Mouse (Mus musculus): ENCODE measurements around the gene Zranb1. TPM values are rescaled to one million over a fixed set of nuclear protein-coding genes. Genes with fewer than 3 reads are reported as not detected.

Gene Zranb1
- polyA plus RNA-seq, 1 experiment from 2014 or later: 9.7 TPM

DNA sequence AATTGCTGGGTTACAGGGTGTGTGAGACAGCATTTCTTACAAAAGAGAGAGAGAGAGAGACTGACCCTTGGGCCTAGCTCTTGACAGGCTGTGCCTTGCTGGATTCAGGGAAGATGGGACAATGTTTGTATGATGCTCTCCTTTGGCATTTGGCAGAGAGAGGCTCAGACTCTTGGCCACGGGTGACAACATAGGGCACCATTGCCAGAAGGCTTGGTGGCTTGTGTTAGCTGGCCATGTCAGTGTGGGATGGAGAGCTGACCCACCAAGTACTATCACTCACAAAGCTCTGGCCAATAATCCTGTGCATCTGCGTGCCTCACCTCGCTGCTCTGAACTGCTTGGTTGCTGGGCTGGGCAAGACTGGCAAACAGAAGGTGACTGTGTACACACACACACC, 79.5 kb downstream of the Zranb1 start:
- H3K9me3 ChIP-seq (replicated peaks; ENCODE audit: control insufficient read depth, low read length): no peaks in the 10 kb centered on the region
- H3K4me1 ChIP-seq (ENCODE audit: control insufficient read depth, insufficient read depth, low read length): peaks cover 63% of the 10 kb centered on the region
- no peak for ATAC-seq (replicated peaks; ENCODE audit: insufficient number of reproducible peaks, low FRiP score, low TSS enrichment)
- no peak overlapping the region for H3K4me2 ChIP-seq
- H3K4me3 ChIP-seq (ENCODE audit: low read depth, low read length): no peak overlapping the region
- H3K36me3 ChIP-seq (ENCODE audit: control insufficient read depth, insufficient read depth, low read length): 0 out of 2 replicates have a peak, but pooled peaks cover 4% of the 10 kb centered on the region
- 81% methylated on average over 3 of the region's 3 CpGs for WGBS (ENCODE audit: insufficient replicate concordance)
- no peak overlapping the region for H3K27ac ChIP-seq (ENCODE audit: low read depth, low read length)
- H3K9ac ChIP-seq (ENCODE audit: low read depth, low read length): 0 out of 2 replicates have a peak overlapping the region, but pooled peaks have one; percentile 12
- H3K27me3 ChIP-seq (ENCODE audit: control insufficient read depth, insufficient read depth, low read length): no peaks in the 10 kb centered on the region

DNA sequence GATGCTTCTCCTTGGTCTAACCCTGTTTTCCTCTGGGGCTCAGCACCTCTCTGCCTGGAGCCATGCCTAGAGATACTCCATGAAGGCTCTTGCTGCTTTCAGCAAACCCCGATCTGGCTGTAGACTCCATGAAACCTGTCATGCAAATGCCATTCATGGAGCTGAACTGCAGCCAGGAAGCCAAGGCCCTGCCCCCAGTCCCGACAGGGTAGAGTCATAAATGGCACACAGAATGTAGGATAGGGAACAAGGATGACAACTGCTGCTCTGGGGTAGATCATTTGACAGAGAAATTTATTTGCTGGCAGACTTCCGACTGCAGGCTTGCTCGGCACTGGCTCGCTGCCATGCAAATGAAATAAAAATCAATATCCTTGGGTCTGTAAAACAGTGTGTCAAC, 80.2 kb downstream of the Zranb1 start:
- no peak overlapping the region for H3K4me3 ChIP-seq (ENCODE audit: low read depth, low read length)
- H3K27me3 ChIP-seq (ENCODE audit: control insufficient read depth, insufficient read depth, low read length): no peaks in the 10 kb centered on the region
- WGBS (ENCODE audit: insufficient replicate concordance): 60% methylated on average over 5 of the region's 5 CpGs
- no peak overlapping the region for H3K4me2 ChIP-seq
- H3K27ac ChIP-seq (ENCODE audit: low read depth, low read length): peak overlapping the region; percentile 54; the same call in 1 of the 2 replicates
- peak overlapping the region; percentile 12; the same call in 1 of the 2 replicates for H3K9ac ChIP-seq (ENCODE audit: low read depth, low read length)
- H3K36me3 ChIP-seq (ENCODE audit: control insufficient read depth, insufficient read depth, low read length): 0 out of 2 replicates have a peak, but pooled peaks cover 4% of the 10 kb centered on the region
- H3K9me3 ChIP-seq (replicated peaks; ENCODE audit: control insufficient read depth, low read length): no peaks in the 10 kb centered on the region
- peaks cover 68% of the 10 kb centered on the region for H3K4me1 ChIP-seq (ENCODE audit: control insufficient read depth, insufficient read depth, low read length)
- ATAC-seq (replicated peaks; ENCODE audit: insufficient number of reproducible peaks, low FRiP score, low TSS enrichment): no peak

DNA sequence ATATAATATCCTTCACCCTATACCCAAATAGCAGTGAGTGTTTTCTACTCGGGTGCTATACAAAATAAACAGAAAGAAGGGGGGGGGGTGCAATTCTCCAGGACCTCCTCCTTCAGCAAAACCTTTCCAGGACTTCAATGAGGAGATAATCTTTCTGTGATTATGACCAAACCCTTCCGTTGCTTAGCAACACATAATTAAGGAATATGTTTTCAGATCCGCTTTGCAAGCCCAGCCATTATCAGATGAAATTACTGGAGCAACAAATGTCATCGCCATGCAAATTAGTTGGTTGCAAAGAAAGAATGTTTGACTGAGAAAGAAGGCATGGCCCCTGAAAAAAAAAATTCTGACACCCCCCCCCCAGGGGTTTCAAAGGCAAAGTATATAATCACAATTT, 80.7 kb downstream of the Zranb1 start:
- peaks cover 68% of the 10 kb centered on the region for H3K4me1 ChIP-seq (ENCODE audit: control insufficient read depth, insufficient read depth, low read length)
- no peaks in the 10 kb centered on the region for H3K27me3 ChIP-seq (ENCODE audit: control insufficient read depth, insufficient read depth, low read length)
- no peak for ATAC-seq (replicated peaks; ENCODE audit: insufficient number of reproducible peaks, low FRiP score, low TSS enrichment)
- 0 out of 2 replicates have a peak, but pooled peaks cover 4% of the 10 kb centered on the region for H3K36me3 ChIP-seq (ENCODE audit: control insufficient read depth, insufficient read depth, low read length)
- H3K4me2 ChIP-seq: no peak overlapping the region
- no peaks in the 10 kb centered on the region for H3K9me3 ChIP-seq (replicated peaks; ENCODE audit: control insufficient read depth, low read length)
- H3K27ac ChIP-seq (ENCODE audit: low read depth, low read length): no peak overlapping the region
- no peak overlapping the region for H3K4me3 ChIP-seq (ENCODE audit: low read depth, low read length)
- WGBS (ENCODE audit: insufficient replicate concordance): 61% methylated on average over 4 of the region's 4 CpGs
- H3K9ac ChIP-seq (ENCODE audit: low read depth, low read length): no peak overlapping the region

DNA sequence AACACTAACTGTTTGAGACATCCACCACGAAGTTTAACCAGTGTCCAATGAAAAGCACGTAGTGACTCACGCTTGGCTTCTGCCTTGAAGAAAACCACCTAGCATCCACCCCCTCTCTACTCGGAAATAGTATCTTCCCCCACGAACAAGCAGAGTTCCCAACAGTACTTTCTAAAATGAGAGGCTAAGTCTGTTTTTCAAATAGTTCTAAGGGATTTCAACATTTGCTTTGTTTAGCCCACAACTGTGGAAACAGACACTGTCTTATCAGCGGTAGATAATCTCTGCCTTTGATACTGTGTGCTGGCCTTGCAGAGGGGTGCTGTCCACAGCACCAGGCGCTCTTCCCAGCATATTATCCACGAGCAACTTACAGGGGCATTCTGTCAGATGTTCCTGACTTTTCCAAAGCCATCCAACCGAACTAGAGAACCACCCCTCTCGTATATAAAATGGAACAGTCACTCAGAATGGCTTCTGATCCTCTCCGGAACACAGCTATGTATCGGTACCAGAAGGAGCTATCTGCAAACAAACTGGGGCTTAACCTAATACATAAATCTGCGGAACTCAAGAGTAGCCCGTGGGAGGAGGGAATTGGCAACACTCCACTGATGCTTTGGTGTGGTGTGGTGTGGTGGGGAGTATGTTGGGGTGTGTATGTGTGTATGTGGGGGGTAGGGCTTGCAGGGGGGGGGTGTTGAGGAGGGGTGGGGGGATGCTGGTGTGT, 81.9 kb downstream of the Zranb1 start:
- Histone ChIP-seq H3K36me3 (ENCODE audit: control insufficient read depth, insufficient read depth, low read length) (0 out of 2 replicates have a peak, but pooled peaks cover 4% of the 10 kb centered on the region), H3K9me3 (replicated peaks; ENCODE audit: control insufficient read depth, low read length) (no peaks in the 10 kb centered on the region), H3K27me3 (ENCODE audit: control insufficient read depth, insufficient read depth, low read length) (no peaks in the 10 kb centered on the region), H3K4me2 (no peak overlapping the region), H3K27ac (ENCODE audit: low read depth, low read length) (peak overlapping the region; percentile 6; the same call in 1 of the 2 replicates), H3K9ac (ENCODE audit: low read depth, low read length) (no peak overlapping the region), H3K4me3 (ENCODE audit: low read depth, low read length) (no peak overlapping the region), H3K4me1 (ENCODE audit: control insufficient read depth, insufficient read depth, low read length) (peaks cover 58% of the 10 kb centered on the region)
- ATAC-seq (replicated peaks; ENCODE audit: insufficient number of reproducible peaks, low FRiP score, low TSS enrichment): no peak
- 54% methylated on average over 14 of the region's 14 CpGs for WGBS (ENCODE audit: insufficient replicate concordance)

DNA sequence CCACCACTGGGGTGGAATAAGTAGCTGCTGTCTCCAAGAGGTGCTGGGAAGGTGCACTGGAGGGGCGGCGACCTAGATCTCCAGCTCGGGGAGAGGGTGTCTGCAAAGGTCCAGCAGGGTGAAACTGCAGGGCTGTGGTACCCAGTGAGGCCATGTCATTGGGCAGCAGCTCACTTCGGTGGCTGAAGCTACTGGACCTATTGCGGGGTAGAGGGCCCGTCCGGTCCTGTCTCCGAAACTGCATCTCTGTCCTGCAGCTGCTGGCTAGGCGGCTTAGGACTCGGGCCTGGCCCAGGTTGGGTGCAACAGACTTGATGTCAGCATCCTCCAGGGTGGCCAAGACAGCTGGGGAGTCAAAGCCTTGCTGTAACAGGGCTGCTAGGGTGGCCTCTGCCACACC, 83.0 kb downstream of the Zranb1 start:
- H3K27ac ChIP-seq (ENCODE audit: low read depth, low read length): no peak overlapping the region
- H3K36me3 ChIP-seq (ENCODE audit: control insufficient read depth, insufficient read depth, low read length): 0 out of 2 replicates have a peak, but pooled peaks cover 4% of the 10 kb centered on the region
- no peaks in the 10 kb centered on the region for H3K9me3 ChIP-seq (replicated peaks; ENCODE audit: control insufficient read depth, low read length)
- H3K4me2 ChIP-seq: no peak overlapping the region
- WGBS (ENCODE audit: insufficient replicate concordance): 88% methylated on average over 10 of the region's 10 CpGs
- no peak for ATAC-seq (replicated peaks; ENCODE audit: insufficient number of reproducible peaks, low FRiP score, low TSS enrichment)
- peaks cover 49% of the 10 kb centered on the region for H3K4me1 ChIP-seq (ENCODE audit: control insufficient read depth, insufficient read depth, low read length)
- no peak overlapping the region for H3K4me3 ChIP-seq (ENCODE audit: low read depth, low read length)
- H3K27me3 ChIP-seq (ENCODE audit: control insufficient read depth, insufficient read depth, low read length): no peaks in the 10 kb centered on the region
- 0 out of 2 replicates have a peak overlapping the region, but pooled peaks have one; percentile 6 for H3K9ac ChIP-seq (ENCODE audit: low read depth, low read length)

DNA sequence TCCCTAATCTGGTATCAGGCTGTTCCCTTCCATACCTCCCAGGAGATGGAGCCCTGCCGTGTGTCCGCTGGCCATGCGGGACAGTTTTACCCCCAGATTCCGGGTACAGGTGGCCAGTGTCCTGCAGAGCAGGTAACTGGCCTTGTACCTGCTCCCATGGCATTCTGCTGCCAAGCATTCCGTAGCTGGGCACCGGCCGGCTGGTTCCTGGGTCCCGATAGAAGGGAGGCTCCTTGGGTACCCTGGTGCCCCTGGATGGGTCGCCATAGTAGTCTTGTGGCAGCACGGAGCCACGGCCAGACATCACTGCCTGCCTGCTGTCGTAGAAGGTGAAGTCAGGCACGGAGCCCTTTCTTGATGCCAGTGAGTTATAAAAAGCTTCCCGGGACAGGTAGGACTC, 83.7 kb downstream of the Zranb1 start:
- WGBS (ENCODE audit: insufficient replicate concordance): 92% methylated on average over 14 of the region's 14 CpGs
- H3K4me2 ChIP-seq: no peak overlapping the region
- no peak overlapping the region for H3K27ac ChIP-seq (ENCODE audit: low read depth, low read length)

DNA sequence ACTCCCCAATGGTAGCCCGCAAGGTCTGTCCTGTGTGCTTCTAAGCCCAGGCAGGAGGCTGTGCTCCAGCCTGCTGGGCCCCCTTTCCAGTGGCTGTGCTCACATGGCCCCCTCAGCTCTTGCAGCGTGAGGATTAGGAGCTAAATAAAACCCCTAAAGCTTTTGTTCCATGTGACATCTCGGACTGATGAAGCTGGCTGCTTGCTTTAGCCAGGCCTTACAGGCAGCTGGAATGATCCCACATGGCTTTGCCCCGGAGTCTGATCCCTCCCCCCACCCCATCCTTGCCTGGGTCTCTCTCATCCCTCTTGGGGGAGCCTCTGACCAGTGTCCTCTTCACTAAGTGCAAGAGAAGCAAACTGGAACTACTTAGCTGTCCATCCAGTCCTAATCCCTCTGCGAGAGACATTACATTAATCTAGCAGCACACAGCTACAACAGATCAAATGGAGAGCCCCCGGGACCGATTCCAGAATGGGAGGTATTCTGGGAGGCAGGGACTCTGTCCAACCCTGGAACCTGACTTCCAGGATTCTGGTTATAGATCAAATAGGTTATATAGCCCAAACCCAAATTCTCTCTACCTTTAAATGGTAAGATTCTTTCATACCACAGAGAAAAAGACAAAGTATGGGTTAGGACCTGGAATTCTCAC, 84.6 kb downstream of the Zranb1 start:
- 57% methylated on average over 7 of the region's 7 CpGs for whole genome bisulfite sequencing (ENCODE audit: insufficient replicate concordance)
- 0 out of 2 replicates have a peak, but pooled peaks cover 2% of the 10 kb centered on the region for H3K36me3 ChIP-seq (ENCODE audit: control insufficient read depth, insufficient read depth, low read length)
- H3K4me1 ChIP-seq (ENCODE audit: control insufficient read depth, insufficient read depth, low read length): peaks cover 58% of the 10 kb centered on the region
- no peak overlapping the region for H3K4me3 ChIP-seq (ENCODE audit: low read depth, low read length)
- H3K4me2 ChIP-seq: no peak overlapping the region
- no peaks in the 10 kb centered on the region for H3K9me3 ChIP-seq (replicated peaks; ENCODE audit: control insufficient read depth, low read length)
- ATAC-seq (replicated peaks; ENCODE audit: insufficient number of reproducible peaks, low FRiP score, low TSS enrichment): no peak
- peak overlapping the region; percentile 18; the same call in 1 of the 2 replicates for H3K27ac ChIP-seq (ENCODE audit: low read depth, low read length)
- H3K27me3 ChIP-seq (ENCODE audit: control insufficient read depth, insufficient read depth, low read length): no peaks in the 10 kb centered on the region
- peak overlapping the region; percentile 40; the same call in 1 of the 2 replicates for H3K9ac ChIP-seq (ENCODE audit: low read depth, low read length)

More for the DNA sequence above, 83.7 kb downstream of the Zranb1 start:
- H3K4me1 ChIP-seq (ENCODE audit: control insufficient read depth, insufficient read depth, low read length): peaks cover 49% of the 10 kb centered on the region
- no peaks in the 10 kb centered on the region for H3K27me3 ChIP-seq (ENCODE audit: control insufficient read depth, insufficient read depth, low read length)
- H3K36me3 ChIP-seq (ENCODE audit: control insufficient read depth, insufficient read depth, low read length): 0 out of 2 replicates have a peak, but pooled peaks cover 4% of the 10 kb centered on the region
- 0 out of 2 replicates have a peak overlapping the region, but pooled peaks have one; percentile 28 for H3K9ac ChIP-seq (ENCODE audit: low read depth, low read length)
- no peak for ATAC-seq (replicated peaks; ENCODE audit: insufficient number of reproducible peaks, low FRiP score, low TSS enrichment)
- H3K9me3 ChIP-seq (replicated peaks; ENCODE audit: control insufficient read depth, low read length): no peaks in the 10 kb centered on the region
- H3K4me3 ChIP-seq (ENCODE audit: low read depth, low read length): no peak overlapping the region

DNA sequence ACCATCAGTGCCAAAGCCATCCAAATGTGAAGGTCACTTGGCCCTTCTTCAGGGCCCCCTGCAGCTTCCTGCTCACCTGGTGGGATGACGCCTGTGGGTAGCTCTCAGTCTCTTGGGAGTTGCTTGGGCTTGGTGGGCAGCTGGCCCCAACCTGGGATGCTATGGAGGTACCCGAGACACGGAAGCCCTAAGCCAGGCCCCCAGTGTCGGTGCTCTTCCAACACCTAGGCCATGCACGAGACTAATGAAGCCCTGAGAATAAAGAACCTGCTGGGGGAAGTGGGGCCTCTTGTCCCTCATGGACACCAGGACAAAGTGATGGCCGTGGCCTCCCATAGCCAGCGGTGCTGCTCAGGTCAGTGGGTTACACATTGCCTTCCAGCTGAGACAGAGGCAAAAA, 88.0 kb downstream of the Zranb1 start:
- H3K4me3 ChIP-seq (ENCODE audit: low read depth, low read length): no peak overlapping the region
- H3K36me3 ChIP-seq (ENCODE audit: control insufficient read depth, insufficient read depth, low read length): peaks cover 2% of the 10 kb centered on the region; the same call in 1 of the 2 replicates
- H3K4me2 ChIP-seq: no peak overlapping the region
- no peaks in the 10 kb centered on the region for H3K27me3 ChIP-seq (ENCODE audit: control insufficient read depth, insufficient read depth, low read length)
- WGBS (ENCODE audit: insufficient replicate concordance): 74% methylated on average over 7 of the region's 7 CpGs
- H3K27ac ChIP-seq (ENCODE audit: low read depth, low read length): no peak overlapping the region
- no peak for ATAC-seq (replicated peaks; ENCODE audit: insufficient number of reproducible peaks, low FRiP score, low TSS enrichment)
- peaks cover 48% of the 10 kb centered on the region for H3K4me1 ChIP-seq (ENCODE audit: control insufficient read depth, insufficient read depth, low read length)
- H3K9ac ChIP-seq (ENCODE audit: low read depth, low read length): no peak overlapping the region
- H3K9me3 ChIP-seq (replicated peaks; ENCODE audit: control insufficient read depth, low read length): no peaks in the 10 kb centered on the region
